Mouse (Mus musculus): ENCODE measurements around the gene Tpcn2.

Gene Tpcn2

GRCm38 (mm10) chr7:145205363-145205902, 78.4 kb downstream of the Tpcn2 start:
- no peak for DNase-seq (ENCODE audit: low read depth)

GRCm38 (mm10) chr7:145199711-145200110, 84.1 kb downstream of the Tpcn2 start:
- DNase-seq (ENCODE audit: low read depth), result no peak

- DNase-seq (ENCODE audit: low read depth), result no peak
These were observed 85.5 kb downstream of the Tpcn2 start for GRCm38 (mm10) chr7:145198223-145198714.

- no peak for DNase-seq (ENCODE audit: low read depth)
These were observed 86.1 kb downstream of the Tpcn2 start for GRCm38 (mm10) chr7:145197711-145198110.

- no peak for DNase-seq (ENCODE audit: low read depth)
These were observed 86.8 kb downstream of the Tpcn2 start for GRCm38 (mm10) chr7:145197042-145197441.

GRCm38 (mm10) chr7:145196340-145196739, 87.5 kb downstream of the Tpcn2 start:
- DNase-seq (ENCODE audit: low read depth), result no peak

GRCm38 (mm10) chr7:145195186-145195927, 88.5 kb downstream of the Tpcn2 start:
- DNase-seq (ENCODE audit: low read depth), result peak; percentile 82

GRCm38 (mm10) chr7:145194455-145195161, 89.2 kb downstream of the Tpcn2 start:
- peak; percentile 64 for DNase-seq (ENCODE audit: low read depth)

GRCm38 (mm10) chr7:145192836-145193235, 91.0 kb downstream of the Tpcn2 start:
- no peak for DNase-seq (ENCODE audit: low read depth)

GRCm38 (mm10) chr7:145190520-145190919, 93.3 kb downstream of the Tpcn2 start:
- no peak for DNase-seq (ENCODE audit: low read depth)

- no peak for DNase-seq (ENCODE audit: low read depth)
These were observed 94.5 kb downstream of the Tpcn2 start for GRCm38 (mm10) chr7:145189342-145189741.

GRCm38 (mm10) chr7:145187802-145188201, 96.0 kb downstream of the Tpcn2 start:
- no peak for DNase-seq (ENCODE audit: low read depth)

- DNase-seq (ENCODE audit: low read depth), result no peak
These were observed 101.4 kb downstream of the Tpcn2 start for GRCm38 (mm10) chr7:145182388-145182787.

- DNase-seq (ENCODE audit: low read depth), result no peak
These were observed 102.3 kb downstream of the Tpcn2 start for GRCm38 (mm10) chr7:145181376-145182034.

- no peak for DNase-seq (ENCODE audit: low read depth)
These were observed 104.1 kb downstream of the Tpcn2 start for GRCm38 (mm10) chr7:145179691-145180091.

GRCm38 (mm10) chr7:145176750-145177589, 106.8 kb downstream of the Tpcn2 start:
- DNase-seq (ENCODE audit: low read depth), result no peak

- no peak for DNase-seq (ENCODE audit: low read depth)
These were observed 110.2 kb downstream of the Tpcn2 start for GRCm38 (mm10) chr7:145173563-145173962.

- no peak for DNase-seq (ENCODE audit: low read depth)
These were observed 110.7 kb downstream of the Tpcn2 start for GRCm38 (mm10) chr7:145173116-145173515.

- DNase-seq (ENCODE audit: low read depth), result no peak
These were observed 114.1 kb downstream of the Tpcn2 start for GRCm38 (mm10) chr7:145169703-145170102.

GRCm38 (mm10) chr7:145159283-145160240, 124.2 kb downstream of the Tpcn2 start:
- no peak for DNase-seq (ENCODE audit: low read depth)
